Mouse (Mus musculus): ENCODE measurements around the gene Sgk2.

Sgk2 gene

DNA sequence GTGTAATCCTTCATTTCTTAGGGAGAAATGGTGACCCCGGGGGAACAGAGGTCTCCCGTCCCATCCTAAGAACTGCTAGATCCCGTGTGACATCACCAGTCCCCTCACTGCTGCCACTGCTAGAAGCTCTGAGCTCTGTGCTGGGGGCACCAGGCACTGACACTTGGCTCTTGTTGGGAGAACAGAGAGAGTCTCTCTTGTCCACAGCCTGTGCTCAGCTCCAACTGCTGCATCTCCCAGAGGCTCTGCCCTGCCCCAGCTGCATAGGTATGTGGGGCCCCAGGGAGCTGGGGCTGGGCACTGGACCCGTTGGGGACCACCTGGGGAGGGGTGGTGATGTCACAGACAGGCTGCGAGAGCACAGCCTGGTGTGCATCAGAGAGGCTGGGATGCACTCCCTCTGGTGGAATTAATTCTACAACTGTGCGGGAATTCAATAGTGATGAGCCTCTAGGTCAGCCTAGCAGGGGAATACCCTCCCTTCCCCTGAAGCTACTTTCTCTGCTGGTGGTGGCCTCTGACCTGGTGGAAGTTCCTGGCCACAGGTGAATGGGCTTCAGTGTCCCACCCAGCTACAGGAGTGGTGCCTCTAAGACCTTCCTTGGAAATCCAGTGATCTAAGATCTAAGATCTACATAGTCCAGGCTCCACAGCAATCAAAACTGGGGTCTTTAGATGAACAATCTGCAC, 4.4 kb downstream of the Sgk2 start:
- no peak for DNase-seq (ENCODE audit: low spot score)

GRCm38 (mm10) chr2:162992084-162992437, 4.9 kb downstream of the Sgk2 start:
- DNase-seq (ENCODE audit: low spot score) = no peak

DNA sequence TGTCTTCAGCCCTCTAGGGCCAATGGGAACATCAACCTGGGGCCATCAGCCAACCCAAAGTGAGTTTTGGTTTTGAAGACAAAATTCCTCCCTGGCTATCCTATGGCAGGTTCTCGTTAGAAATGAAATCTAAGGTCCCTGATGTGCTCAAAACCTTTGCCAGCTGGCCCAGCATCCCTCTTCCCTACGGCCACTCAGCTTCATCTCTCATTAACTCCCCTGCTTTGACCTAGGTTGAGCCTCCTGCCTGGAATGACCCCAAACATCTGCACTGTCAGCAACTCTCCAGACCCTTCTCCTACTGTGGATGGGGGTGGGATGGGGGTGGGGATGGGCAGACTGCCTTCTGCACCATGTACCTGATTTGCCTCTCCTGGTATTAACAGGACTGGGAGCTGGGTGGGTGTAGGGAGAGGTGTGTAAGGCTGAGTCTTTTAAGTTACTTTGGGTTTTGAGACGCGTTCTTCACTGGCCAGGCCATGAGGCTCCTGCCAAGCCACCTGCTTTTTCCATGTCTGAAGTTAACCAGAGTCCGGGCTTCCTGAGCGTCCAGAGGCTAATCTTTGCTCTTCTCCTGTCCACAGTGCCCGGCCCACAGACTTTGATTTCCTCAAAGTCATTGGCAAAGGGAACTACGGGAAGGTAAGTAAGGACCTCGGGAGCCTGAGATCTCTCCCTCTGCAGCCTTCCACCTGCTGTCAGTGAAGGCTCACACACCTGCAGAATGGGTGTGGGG, 6.9 kb downstream of the Sgk2 start:
- DNase-seq (ENCODE audit: low spot score) = no peak

- peak; percentile 55 for DNase-seq (ENCODE audit: low spot score)
Measured at GRCm38 (mm10) chr2:162998528-162999230, 11.5 kb downstream of the Sgk2 start.

DNA sequence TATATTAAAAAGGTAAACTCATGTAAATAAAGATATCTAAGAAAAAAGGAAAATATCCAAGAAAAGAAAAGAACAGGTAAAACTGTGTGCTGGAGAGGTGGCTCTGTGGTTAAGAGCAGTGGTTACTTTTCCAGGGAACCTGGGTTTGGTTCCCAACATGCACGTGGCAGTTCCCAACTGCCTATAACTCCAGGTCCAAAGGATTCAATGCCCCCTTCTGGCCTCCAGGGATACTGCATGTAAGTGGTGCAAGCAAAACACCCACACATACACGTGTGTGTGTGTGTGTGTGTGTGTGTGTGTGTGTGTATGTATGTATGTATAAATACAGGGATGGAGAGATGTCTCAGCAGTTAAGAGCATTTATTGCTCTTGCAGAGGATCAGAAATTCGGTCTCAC, 12.6 kb downstream of the Sgk2 start:
- DNase-seq (ENCODE audit: low spot score) = no peak

- DNase-seq (ENCODE audit: low spot score) = no peak
Measured at GRCm38 (mm10) chr2:163001071-163001470, 13.9 kb downstream of the Sgk2 start.

- DNase-seq (ENCODE audit: low spot score) = no peak
Measured at GRCm38 (mm10) chr2:163007299-163007698, 20.2 kb downstream of the Sgk2 start.

DNA sequence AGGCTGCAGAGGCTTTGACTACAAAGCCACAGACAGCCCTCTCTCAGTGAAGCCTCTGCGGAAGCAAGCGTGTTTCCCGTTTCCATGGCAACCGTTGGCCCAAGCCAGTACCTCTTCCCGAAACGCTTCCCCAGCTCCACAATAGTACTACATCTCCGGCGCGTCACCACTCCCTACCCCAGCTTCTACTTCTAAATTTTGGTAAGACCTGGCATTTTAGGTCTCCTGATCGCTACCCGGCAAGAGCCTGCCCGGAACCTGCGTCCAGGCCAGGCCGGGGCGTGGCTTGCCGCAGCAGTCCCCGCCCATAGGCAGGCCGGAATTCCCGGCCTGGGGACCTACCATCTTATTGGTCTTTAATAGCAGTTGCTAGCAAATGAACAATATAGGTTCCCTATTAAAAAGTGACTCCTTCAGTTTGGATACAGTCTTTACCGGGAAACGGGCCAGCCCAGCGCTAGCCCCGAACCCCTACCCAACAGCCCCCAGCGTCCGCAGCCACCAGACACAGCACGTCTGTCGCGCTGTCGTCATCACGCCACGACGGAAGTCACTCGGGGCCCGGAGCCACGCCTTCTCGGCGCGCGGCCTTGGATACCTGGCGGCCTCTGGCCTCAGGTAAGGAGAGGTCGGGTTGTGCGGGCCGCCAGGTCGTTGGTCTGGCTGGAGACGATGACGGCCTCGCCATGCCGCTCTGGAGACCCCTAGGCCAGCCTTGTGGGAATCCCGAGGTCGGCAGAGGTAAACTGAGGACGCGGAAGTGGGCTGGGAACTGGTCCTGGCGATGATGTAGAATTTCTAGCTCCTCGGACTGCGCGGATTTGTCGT, 30.0 kb downstream of the Sgk2 start, which contains the start of gene Ift52:
Ift52 (plus strand) TSS at position 439 of the 828 bp plus-strand sequence.
- DNase-seq (ENCODE audit: low spot score) = peak; percentile 77

DNA sequence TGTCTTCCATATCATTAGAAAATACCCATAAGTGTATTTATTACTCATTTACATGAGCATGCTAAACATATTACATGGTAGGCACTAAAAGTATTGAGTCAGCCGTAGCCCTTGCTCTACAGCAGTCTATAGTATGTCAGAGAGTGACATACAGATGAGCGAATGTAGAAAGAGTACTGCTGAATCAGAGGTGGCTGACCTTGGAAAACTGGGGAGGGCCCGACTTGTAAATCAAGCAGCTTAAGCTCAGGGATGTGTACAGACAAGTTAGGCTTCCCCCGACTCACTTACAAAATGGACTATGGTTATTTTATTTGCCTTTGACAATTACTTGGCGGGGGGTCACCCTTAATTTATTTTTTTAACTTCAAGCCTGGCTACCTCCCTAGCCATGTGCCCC, 44.2 kb downstream of the Sgk2 start:
- DNase-seq (ENCODE audit: low spot score) = no peak

- no peak for DNase-seq (ENCODE audit: low spot score)
Measured at GRCm38 (mm10) chr2:163031757-163032156, 44.6 kb downstream of the Sgk2 start.

GRCm38 (mm10) chr2:163032622-163033021, 45.5 kb downstream of the Sgk2 start:
- DNase-seq (ENCODE audit: low spot score) = no peak

- DNase-seq (ENCODE audit: low spot score) = no peak
Measured at GRCm38 (mm10) chr2:163039940-163040339, 52.8 kb downstream of the Sgk2 start.

DNA sequence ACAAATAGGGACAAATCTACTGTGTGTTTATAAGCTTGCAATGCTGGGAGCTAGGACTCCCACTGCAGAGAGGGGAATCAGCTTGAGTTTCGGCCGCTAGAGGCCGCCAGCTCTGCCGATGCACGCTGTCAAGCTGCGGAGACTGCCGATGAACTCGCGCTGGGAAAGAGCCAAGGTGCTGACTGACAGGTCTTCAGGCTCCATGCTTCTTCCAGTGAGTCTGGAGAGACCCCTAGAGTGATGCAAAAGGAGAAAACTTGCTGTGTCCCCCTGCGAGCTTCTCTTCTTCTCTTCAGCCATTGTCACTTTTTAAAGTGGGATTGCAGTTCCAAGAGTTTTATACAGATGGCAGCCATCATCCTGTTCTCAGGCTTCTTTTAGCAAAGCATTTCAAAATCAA, 61.0 kb downstream of the Sgk2 start:
- DNase-seq (ENCODE audit: low spot score) = peak; percentile 33

DNA sequence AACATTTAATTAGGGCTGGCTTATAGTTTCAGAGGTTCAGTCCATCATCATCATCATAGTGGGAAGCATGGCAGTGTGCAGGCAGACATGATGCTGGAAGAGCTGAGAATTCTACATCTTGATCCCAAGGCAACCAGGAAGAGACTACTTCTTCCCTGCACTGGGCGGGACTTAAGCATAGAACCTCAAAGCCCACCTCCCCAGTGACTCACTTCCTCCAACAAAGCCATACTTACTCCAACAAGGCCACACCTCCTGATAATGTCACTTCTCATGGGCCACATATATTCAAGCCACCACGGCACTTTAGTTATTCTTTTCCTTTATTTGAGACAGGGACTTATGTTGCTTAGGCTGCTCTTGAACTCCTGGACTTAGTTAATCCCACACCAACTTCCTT, 62.0 kb downstream of the Sgk2 start:
- DNase-seq (ENCODE audit: low spot score) = no peak

DNA sequence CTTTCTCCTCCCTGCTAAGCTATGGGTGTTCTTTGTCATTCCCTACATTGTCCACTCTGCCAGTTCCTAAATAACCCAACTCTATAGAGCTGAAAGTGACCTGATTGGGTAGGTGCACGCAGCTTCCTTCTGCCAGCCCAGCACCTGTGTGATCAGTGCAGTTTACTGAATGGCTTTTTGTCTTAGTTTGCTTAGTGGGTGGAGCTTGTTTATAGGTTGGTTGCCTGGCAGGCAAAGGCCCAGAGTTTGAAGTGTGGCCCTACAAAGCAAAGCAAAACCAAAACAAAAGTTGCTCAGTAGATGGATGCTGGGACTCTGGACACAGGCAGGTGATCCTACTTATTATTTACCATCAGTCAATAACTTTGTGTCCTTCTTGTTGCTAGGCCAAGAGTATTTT, 64.6 kb downstream of the Sgk2 start:
- DNase-seq (ENCODE audit: low spot score) = no peak

DNA sequence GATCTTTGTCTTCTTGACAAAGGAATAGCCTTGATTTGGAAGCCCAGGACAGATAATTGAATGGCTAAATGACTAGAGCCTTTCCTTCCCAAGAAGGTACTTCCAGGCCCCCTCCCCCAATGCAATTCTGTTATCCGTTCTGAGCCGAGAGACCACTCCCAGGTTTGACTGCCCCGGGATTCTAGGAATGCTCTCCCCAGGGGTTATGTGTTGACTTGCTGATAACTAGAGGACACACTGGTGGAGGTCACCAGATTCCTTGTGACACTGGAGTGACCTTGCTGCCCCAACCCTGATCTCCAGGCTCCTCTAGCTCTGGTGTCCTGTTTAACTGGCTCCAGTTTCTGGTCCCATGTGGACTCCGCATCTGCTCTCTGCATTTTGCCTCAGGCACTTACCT, 65.0 kb downstream of the Sgk2 start:
- DNase-seq (ENCODE audit: low spot score) = no peak

DNA sequence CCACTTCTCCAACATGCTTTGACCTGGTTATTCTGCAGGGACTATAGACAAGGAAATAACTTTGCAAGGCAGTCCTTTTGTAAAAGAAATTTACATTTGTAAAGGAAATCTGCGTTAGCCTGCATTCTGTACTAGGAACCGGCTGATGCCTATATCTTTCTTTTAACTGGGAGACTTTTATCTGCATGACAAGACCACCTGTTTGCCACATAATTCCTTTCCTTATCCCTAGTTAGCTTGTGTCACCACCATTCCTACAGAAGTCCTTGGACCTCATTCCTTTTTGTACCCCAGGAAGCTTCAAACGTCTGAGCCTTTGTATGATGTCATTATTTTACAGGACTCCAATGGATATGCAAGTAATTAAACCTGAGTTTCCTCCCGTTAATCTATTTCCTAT, 65.7 kb downstream of the Sgk2 start:
- DNase-seq (ENCODE audit: low spot score) = no peak

DNA sequence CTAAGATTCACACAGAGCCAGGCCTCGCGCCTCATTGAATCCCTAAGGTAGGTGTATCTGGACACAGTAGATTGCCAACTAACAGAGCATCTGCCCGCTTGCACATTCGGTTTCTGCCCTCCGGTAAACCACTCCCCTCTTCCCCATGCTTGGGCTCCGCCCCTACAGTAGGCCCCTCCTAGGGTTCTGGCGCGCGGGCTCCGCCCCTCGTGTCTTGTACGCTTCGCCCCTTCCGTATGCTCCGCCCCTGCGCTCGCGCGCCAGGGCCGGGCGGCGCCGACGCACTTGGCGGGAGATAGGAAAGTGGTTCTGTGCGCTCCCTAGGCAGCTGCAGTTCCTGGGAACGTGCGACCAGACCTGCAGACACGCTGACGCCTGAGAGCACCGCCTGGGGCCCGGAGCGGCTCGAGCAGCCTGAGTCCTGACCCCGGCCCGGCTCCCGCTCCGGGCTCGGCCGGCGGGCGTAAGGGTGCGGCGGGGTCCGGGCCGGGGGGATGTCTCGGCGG, 67.3 kb downstream of the Sgk2 start, which contains the start of gene Mybl2:
Mybl2 (plus strand) TSS at position 353 of the 506 bp plus-strand sequence.
- DNase-seq (ENCODE audit: low spot score) = peak; percentile 47

GRCm38 (mm10) chr2:163054891-163055494, 67.9 kb downstream of the Sgk2 start:
- no peak for DNase-seq (ENCODE audit: low spot score)

- DNase-seq (ENCODE audit: low spot score) = no peak
Measured at GRCm38 (mm10) chr2:163055715-163056114, 68.6 kb downstream of the Sgk2 start.

DNA sequence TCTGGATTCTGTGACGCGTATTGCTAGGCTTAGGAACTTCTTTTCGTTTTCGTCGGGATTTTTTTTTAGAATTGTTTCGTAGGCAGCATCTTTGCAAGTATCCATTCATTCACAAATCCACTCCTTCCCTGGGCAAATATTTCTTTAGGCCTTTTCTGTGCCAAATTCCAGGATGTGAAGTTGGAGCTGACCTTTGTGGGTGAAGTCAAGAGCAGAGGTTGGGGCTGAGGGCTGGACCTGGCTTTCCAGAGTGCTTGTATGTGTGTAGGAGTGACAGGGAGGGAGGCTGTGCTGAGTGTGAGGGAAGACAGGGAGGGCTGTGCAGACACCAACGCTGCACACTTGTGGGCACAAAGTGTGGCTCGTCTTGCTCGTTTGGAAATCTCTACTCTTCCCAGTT, 69.5 kb downstream of the Sgk2 start:
- DNase-seq (ENCODE audit: low spot score) = no peak

All from layer of hippocampus, adult 9-10 months (tissue).